Mouse (Mus musculus) urinary bladder, postnatal 25 days (tissue): ENCODE results near the gene Vwa5b2.

ENCODE experiments used
- DNase-seq: peaks from one replicate; pipeline ENCODE4 v3.0.0; 2022; ENCODE audit warnings: low spot score

Vwa5b2 gene

GRCm38 (mm10) chr16:20589366-20589938 is at the start of gene Vwa5b2:
Gene Vwa5b2 (plus strand): TSS chr16:20589471.
- no peak for DNase-seq

- DNase-seq, result no peak
These were observed 49.6 kb upstream of the Vwa5b2 start for GRCm38 (mm10) chr16:20539649-20540048.

- no peak for DNase-seq
These were observed 48.8 kb upstream of the Vwa5b2 start for GRCm38 (mm10) chr16:20540438-20540837.

- DNase-seq, result no peak
These were observed 43.6 kb upstream of the Vwa5b2 start for GRCm38 (mm10) chr16:20545696-20546095.

- no peak for DNase-seq
These were observed 41.8 kb upstream of the Vwa5b2 start for GRCm38 (mm10) chr16:20547423-20547822.

- peak; percentile 95 for DNase-seq
These were observed 40.9 kb upstream of the Vwa5b2 start, which contains the start of gene Abcf3 for GRCm38 (mm10) chr16:20548096-20548948. Gene Abcf3 (plus strand): TSS chr16:20548577.

GRCm38 (mm10) chr16:20549161-20549560 is 40.1 kb upstream of the Vwa5b2 start:
- DNase-seq, result no peak

- no peak for DNase-seq
These were observed 37.6 kb upstream of the Vwa5b2 start for GRCm38 (mm10) chr16:20551691-20552090.

- no peak for DNase-seq
These were observed 36.7 kb upstream of the Vwa5b2 start for GRCm38 (mm10) chr16:20552594-20552993.

- DNase-seq, result no peak
These were observed 34.3 kb upstream of the Vwa5b2 start for GRCm38 (mm10) chr16:20555000-20555399.

- DNase-seq, result no peak
These were observed 31.9 kb upstream of the Vwa5b2 start for GRCm38 (mm10) chr16:20557381-20557780.

GRCm38 (mm10) chr16:20565075-20565474 is 24.2 kb upstream of the Vwa5b2 start:
- no peak for DNase-seq

GRCm38 (mm10) chr16:20589939-20590679 is 838 bp downstream of the Vwa5b2 start:
- DNase-seq, result no peak

GRCm38 (mm10) chr16:20590680-20591038 is 1.4 kb downstream of the Vwa5b2 start:
- DNase-seq, result no peak

GRCm38 (mm10) chr16:20591076-20591705 is 1.9 kb downstream of the Vwa5b2 start:
- DNase-seq, result no peak

- DNase-seq, result no peak
These were observed 5.9 kb downstream of the Vwa5b2 start for GRCm38 (mm10) chr16:20595060-20595673.

GRCm38 (mm10) chr16:20595737-20596136 is 6.5 kb downstream of the Vwa5b2 start:
- DNase-seq, result no peak

GRCm38 (mm10) chr16:20596687-20597441 is 7.6 kb downstream of the Vwa5b2 start:
- no peak for DNase-seq

GRCm38 (mm10) chr16:20600511-20600910 is 11.2 kb downstream of the Vwa5b2 start:
- no peak for DNase-seq

GRCm38 (mm10) chr16:20604705-20605104 is 15.4 kb downstream of the Vwa5b2 start:
- no peak for DNase-seq
